Mouse (Mus musculus): ENCODE data around the gene Spen.

Gene Spen

GRCm38 (mm10) chr4:141425484-141426479 is 112.6 kb downstream of the Spen start:
- DNase-seq (ENCODE audit: low read depth in 1 of 2, low spot score in 2 of 2), result no peak

- no peak for DNase-seq (ENCODE audit: low read depth in 1 of 2, low spot score in 2 of 2)
Measured at GRCm38 (mm10) chr4:141423691-141424431, 114.5 kb downstream of the Spen start.

- DNase-seq (ENCODE audit: low read depth in 1 of 2, low spot score in 2 of 2), result no peak
Measured at GRCm38 (mm10) chr4:141423288-141423687, 115.1 kb downstream of the Spen start.

- DNase-seq (ENCODE audit: low read depth in 1 of 2, low spot score in 2 of 2), result no peak
Measured at GRCm38 (mm10) chr4:141422841-141423240, 115.6 kb downstream of the Spen start.

- DNase-seq (ENCODE audit: low read depth in 1 of 2, low spot score in 2 of 2), result no peak
Measured at GRCm38 (mm10) chr4:141421423-141421822, 117.0 kb downstream of the Spen start.

GRCm38 (mm10) chr4:141420886-141421285 is 117.5 kb downstream of the Spen start:
- DNase-seq (ENCODE audit: low read depth in 1 of 2, low spot score in 2 of 2), result no peak

- DNase-seq (ENCODE audit: low read depth in 1 of 2, low spot score in 2 of 2), result no peak
Measured at GRCm38 (mm10) chr4:141420192-141420829, 118.1 kb downstream of the Spen start, which contains the start of gene Hspb7. Gene Hspb7, plus strand, starts transcription at chr4:141420779.

- peak; percentile 45 to 48 for DNase-seq (ENCODE audit: low read depth in 1 of 2, low spot score in 2 of 2)
Measured at GRCm38 (mm10) chr4:141419398-141420191, 118.8 kb downstream of the Spen start.
